Mouse (Mus musculus) C2C12 (cell line): ENCODE measurements around the gene Gm20481.

Source experiments
- CEBPB ChIP-seq: IDR thresholded peaks from one replicate; pipeline ENCODE4 v1.6.1; 2011; ENCODE audit warnings: low read depth, mild to moderate bottlenecking, control low read depth, moderate library complexity
- CTCF ChIP-seq: IDR thresholded peaks from one replicate; pipeline ENCODE4 v1.5.1; 2011; ENCODE audit not compliant: control insufficient read depth, insufficient read depth, insufficient read length
- MAX ChIP-seq: IDR thresholded peaks from one replicate; pipeline ENCODE4 v1.6.1; 2011; ENCODE audit warnings: mild to moderate bottlenecking, control low read depth
- MYOD1 ChIP-seq: IDR thresholded peaks from one replicate; pipeline ENCODE4 v1.6.1; 2011; ENCODE audit warnings: low read depth; ENCODE audit not compliant: control insufficient read depth, insufficient read length
- MYOG ChIP-seq: IDR thresholded peaks from one replicate; pipeline ENCODE4 v1.6.1; 2011; ENCODE audit not compliant: control insufficient read depth, insufficient read length; ENCODE audit errors: extremely low read depth
- USF1 ChIP-seq: IDR thresholded peaks from one replicate; pipeline ENCODE4 v1.6.1; 2011; ENCODE audit warnings: low read depth, mild to moderate bottlenecking, control low read depth, moderate library complexity

DNA sequence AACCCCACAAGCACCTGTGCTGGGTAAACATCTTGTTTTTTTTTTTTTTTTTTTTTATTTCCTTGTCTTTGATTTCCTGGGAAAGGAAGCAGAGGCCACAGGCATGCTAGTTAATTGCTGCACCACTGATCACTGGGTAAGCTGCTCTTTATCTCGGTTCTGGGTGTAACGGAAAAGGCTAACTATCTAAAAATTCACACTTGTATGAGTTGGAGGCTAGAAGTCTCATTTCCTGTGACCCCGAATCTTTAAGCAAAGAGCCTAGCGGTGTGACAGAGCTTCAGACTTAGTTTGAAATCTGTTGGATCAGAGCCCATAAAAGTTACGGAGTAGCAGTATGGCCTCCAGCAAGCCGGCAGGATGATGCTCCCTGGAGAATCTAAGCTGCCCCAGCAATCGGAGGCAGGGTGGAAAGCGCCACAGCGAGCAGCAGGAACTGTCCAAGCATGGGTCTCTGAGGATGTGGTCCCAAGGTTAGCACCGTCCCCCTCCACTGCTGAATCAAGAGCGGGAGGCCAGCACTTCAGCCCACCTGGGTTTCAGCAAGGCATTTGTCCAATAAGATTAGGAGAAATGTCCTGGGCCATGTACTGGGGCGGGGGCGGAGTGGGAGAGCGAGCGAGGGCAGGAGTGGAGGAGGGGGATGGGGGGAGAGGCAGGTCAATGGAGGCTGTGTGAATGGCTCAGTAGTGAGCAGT lies 28.2 kb upstream of the Gm20481 start:
- TF ChIP-seq CTCF (no peak), MAX (no peak), MYOD1 (no peak), MYOG (no peak), USF1 (no peak), CEBPB (no peak)
